Mouse (Mus musculus): ENCODE data around the gene Zscan4f.
"Not testable (repeated sequence)": the region's sequence is repeated elsewhere in the genome, so short reads cannot be mapped to it uniquely, and the experiment has no call there.

The Zscan4f gene

DNA sequence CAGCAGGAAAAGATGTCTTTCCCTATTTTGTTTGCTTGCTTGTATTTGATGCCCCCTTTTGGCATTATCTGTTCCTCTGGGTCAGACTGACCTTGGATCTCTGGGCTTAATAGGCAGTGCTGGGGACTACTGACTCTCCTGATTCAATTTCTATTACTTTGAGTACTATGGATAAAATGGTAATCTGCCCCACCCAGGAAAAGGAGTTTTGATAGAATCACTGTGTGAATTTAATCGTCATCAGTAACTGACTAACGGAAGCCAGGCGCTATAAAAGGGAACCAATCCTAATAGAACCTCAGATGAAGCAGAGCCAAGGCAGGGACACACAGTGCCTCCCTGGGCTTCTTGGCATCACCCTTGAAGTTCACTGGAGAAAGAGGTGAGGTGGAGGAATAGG is at the start of gene Zscan4f:
Gene Zscan4f, plus strand, starts transcription at position 301 of the 400 bp plus-strand sequence.
- DNase-seq (ENCODE audit: low spot score) = not testable (repeated sequence)

DNA sequence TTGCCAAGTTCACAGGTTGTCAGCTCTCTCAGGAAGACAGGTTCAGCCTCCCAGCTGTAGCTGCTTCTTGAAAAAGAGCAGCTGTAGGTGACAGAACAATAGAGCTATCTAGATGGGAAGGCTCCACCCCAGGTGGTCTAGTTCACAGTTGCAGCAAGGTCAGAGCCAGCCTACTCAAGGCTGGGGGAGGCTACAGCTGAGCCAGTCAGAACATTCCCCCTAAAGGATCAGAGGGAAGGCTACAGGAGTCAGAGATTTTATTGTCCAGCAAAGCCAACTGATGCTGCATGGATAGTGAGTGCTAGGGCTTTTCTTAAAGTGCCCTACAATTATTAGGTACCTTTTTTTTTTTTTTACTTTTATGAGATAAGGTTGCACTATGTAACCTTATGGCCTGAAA is 13.1 kb upstream of the Zscan4f start:
- DNase-seq (ENCODE audit: low spot score) = not testable (repeated sequence)
